Mouse (Mus musculus): ENCODE results near the gene Tspan11. TPM values are rescaled to one million over a fixed set of nuclear protein-coding genes. Genes with fewer than 3 reads are reported as not detected.

The Tspan11 gene
- 3.2 and 3.4 TPM in 2 replicates for polyA plus RNA-seq (2012; rRNA removed)

DNA sequence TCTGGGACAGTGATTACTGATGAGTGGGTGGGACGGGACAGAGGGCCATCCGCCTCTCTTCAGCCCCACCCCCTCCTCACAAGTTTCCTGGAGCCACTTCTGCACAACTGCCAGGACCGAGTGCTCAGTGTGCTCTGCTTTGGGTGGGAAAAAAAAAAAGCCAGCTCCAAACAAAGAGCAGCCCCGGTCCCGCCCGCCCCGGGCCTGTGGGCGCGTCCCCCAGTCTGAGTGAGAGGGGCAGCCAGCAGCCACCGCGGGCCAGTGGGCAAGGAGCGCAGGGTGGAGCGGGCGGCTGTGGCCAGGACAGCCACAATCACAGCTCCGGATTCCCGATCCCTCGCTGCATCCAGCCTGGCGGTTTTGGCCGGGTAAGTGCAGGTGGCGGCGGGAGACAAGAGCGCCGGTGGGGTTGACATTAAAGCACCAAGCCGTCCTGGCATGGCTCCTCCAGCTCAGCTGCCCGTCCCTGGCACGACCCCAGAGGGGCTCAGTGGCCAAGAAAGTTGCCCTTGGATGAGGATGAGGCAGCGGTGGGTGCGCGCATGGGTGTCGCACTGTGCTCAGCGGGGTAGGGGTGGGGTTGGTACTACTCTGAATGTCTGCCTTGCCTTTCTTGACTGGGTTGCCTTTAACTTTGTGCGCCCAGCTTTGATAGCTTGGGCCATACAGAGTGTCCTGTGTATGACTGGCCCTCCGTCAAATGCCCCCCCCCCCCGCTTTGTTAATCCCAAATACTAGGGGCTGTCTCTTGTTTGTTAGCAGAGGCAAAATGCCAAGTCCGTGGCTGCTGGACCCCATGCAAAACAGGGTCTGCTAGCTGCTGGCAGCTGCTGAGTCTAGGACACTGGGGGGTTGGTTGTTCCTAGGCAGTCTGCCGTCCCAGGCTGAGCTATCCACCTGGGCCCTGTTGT is at the start of gene Tspan11:
Gene Tspan11, plus strand, starts transcription at position 79 of the 911 bp plus-strand sequence.
- DNase-seq (ENCODE audit: low spot score) = no peak

DNA sequence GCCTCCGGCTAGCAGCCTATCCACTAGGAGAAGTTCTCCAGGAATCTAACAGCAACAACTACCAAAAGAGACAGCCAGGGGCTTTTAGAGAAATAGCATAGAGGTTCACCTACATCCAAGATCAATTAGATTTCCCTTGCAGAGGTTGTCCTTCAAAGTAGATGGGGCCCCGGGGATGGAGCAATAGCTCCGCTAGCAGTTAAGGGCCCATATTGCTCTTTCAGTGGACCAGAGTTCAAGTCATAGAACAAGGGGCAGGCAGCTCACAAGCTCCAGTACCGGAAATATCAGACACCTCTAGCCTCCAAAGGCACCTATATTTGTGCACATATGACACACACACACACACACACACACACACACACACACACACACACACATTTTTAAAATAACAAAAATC is 49.5 kb upstream of the Tspan11 start:
- no peak for DNase-seq (ENCODE audit: low spot score)

GRCm38 (mm10) chr6:127839538-127839937 is 47.9 kb upstream of the Tspan11 start:
- DNase-seq (ENCODE audit: low spot score) = no peak

DNA sequence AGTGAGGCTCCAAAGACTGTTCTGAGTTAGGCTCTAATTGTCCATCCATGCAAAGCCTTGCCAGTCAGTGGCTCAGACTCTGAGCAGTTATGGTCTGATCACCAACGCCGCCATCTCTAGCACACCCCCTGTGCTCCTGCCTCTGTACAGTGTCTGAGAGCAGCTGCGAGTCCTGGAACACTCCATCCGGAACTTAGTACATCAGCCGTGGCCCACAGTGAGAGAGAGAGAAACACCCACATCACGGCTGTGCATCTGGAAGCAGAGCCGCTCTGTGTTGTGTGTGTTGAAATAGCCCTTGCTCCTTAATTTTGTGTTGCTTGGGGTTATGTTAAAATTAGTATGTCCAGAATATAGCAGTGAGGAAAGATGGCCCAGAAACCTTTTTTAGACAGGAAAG is 47.2 kb upstream of the Tspan11 start:
- DNase-seq (ENCODE audit: low spot score) = no peak

DNA sequence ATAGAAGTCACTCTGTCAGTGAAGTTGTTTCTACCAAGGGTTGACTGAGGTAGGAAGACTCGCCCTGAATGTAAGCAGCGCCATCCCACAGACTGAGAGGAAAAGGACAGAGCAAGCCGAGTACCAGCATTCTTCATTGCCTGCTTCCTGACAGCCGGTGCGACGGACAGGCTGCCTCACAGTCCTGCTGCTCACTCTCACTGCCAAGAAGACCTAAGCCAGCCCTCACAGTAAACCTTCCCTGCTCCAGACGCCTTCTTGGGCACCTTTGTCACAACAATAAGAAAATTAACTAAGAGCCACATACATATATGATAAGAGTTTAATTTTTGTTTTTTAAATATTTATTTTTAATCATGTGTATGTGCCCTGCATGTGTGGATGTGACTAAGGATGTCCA is 46.1 kb upstream of the Tspan11 start:
- no peak for DNase-seq (ENCODE audit: low spot score)

GRCm38 (mm10) chr6:127846521-127846920 is 40.9 kb upstream of the Tspan11 start:
- no peak for DNase-seq (ENCODE audit: low spot score)

- no peak for DNase-seq (ENCODE audit: low spot score)
These were observed 37.9 kb upstream of the Tspan11 start for GRCm38 (mm10) chr6:127849496-127849895.

GRCm38 (mm10) chr6:127851611-127852010 is 35.8 kb upstream of the Tspan11 start:
- no peak for DNase-seq (ENCODE audit: low spot score)

GRCm38 (mm10) chr6:127853241-127853640 is 34.1 kb upstream of the Tspan11 start:
- no peak for DNase-seq (ENCODE audit: low spot score)

GRCm38 (mm10) chr6:127853771-127854687 is 33.4 kb upstream of the Tspan11 start:
- no peak for DNase-seq (ENCODE audit: low spot score)

- DNase-seq (ENCODE audit: low spot score) = no peak
These were observed 32.7 kb upstream of the Tspan11 start for GRCm38 (mm10) chr6:127854688-127855013.

DNA sequence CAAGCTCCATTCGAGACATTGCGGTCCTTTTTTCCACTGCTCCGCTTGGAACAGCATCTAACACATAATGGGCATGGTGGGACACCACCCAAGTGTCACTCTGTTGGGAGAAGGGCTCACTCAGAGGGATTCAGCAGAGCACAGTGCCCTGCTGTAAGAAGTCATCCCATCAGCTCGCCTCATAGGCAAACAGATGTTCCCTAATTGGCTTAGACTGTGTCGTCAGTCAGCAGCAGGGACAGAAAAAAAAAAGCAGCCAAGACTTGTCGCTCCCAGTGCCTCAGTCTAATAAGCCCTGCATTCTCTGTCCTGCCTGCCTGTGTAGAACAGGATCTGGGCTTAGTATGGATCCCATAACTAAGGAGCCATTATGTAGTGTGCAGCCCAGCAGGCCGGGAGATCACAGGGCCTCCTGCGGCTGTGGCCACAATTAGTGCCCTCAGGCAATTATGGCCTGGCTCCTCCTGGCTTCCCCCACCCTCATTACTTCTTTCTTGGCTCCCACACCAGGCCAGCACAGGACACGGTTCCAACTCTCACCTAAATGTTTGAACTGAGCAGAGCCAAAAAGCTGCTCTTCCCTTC is 31.6 kb upstream of the Tspan11 start:
- no peak for DNase-seq (ENCODE audit: low spot score)

DNA sequence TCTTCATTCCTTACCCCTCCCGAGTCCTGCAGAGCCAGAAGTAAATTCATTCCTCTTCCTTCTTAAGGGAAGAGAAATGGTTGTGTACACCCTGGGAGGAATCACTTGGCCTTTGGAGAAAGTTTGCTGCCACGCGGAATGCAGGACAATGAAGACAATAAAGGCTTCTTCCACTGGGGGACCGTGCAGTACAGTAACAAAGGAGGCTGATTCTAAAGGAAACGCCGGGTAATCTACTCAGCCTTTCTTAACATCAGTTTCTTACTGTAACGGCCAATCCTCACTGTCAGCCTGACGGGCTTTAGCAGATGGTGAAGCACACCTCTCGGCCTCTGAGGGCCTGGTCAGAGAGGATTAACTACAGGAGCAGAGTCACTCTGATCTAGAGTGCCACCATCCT is 25.4 kb upstream of the Tspan11 start:
- no peak for DNase-seq (ENCODE audit: low spot score)

DNA sequence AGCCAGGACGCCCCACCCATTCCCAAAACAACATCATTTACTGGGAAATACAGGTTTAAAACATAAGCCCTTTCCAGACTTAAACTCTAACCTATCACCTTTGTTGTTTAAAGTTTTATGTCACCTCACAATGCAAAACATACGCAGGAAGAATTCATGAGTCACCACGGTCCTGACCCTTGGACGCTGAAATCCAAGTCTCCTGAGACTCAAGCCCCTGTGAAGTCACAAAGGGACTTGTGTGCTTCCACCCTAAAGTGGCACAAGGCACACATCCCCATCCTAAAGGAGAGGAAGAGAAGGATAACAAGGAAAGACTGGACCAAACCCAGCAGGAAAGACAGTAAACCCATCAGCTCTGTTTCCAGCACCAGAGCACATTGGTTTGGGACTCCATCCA is 22.0 kb upstream of the Tspan11 start:
- no peak for DNase-seq (ENCODE audit: low spot score)

- DNase-seq (ENCODE audit: low spot score) = no peak
These were observed 18.8 kb upstream of the Tspan11 start for GRCm38 (mm10) chr6:127868546-127868945.

DNA sequence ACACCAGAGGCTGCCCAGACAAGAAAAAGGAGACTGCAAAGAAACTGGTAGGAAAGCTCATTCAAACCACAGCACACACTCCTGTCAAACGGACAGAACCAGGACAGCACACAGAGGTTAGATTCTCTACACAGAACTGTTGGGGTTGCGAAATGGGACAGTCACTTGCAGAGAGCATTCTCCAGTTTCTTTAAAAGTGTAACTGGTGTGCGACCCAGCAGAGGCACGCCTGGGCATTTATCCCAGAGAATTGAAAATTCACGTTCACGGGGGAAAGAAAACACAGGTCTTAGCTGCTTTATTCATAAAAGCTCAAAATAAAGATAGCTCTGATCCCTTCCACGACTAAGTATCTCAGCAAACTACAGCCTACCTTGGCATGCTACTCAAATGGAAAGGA is 18.3 kb upstream of the Tspan11 start:
- DNase-seq (ENCODE audit: low spot score) = no peak

- no peak for DNase-seq (ENCODE audit: low spot score)
These were observed 16.8 kb upstream of the Tspan11 start for GRCm38 (mm10) chr6:127870345-127871324.

GRCm38 (mm10) chr6:127871436-127871835 is 16.0 kb upstream of the Tspan11 start:
- no peak for DNase-seq (ENCODE audit: low spot score)

DNA sequence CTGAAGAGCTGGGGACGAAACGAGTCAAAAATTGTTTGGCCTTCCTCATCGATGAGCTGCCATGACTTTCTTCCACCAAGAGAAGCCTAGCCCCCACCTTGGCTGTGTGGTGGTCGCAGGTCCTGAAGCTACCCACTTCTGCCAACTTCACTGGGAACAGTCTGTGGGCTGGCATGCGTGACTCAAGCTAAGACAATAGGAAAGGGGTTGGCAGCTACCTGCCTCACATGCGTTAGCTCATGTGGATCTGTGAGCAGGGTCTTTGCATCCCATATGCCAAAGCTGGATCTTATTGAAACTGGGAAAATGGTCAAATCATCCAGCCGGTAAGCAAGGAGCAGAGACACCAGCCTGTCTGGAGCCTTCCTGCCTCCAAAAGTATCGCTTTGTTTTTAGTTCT is 14.8 kb upstream of the Tspan11 start:
- DNase-seq (ENCODE audit: low spot score) = no peak

GRCm38 (mm10) chr6:127875883-127876282 is 11.5 kb upstream of the Tspan11 start:
- DNase-seq (ENCODE audit: low spot score) = no peak

- DNase-seq (ENCODE audit: low spot score) = no peak
These were observed 11.0 kb upstream of the Tspan11 start for GRCm38 (mm10) chr6:127876436-127876835.

Measured in urinary bladder, adult 2 months (tissue).